Mouse (Mus musculus) forebrain, postnatal 0 days (tissue): Measurements from ENCODE around the gene Galm. TPM values are rescaled to one million over a fixed set of nuclear protein-coding genes. Genes with fewer than 3 reads are reported as not detected.
"Not testable (repeated sequence)": the region's sequence is repeated elsewhere in the genome, so short reads cannot be mapped to it uniquely, and the experiment has no call there.

Experiments
- ATAC-seq: fragments of 200-750 bp; cut with Nextera tagmentation; 2 replicates; pipeline ENCODE4 v1.8.0; 2017; ENCODE audit warnings: mild to moderate bottlenecking, moderate library complexity
- DNase-seq: peaks from one replicate; pipeline ENCODE4 v3.0.0-alpha.2; 2015
- H3K27ac ChIP-seq: fragments of 300-500 bp; sonication (generic); 2 replicates; pipeline ENCODE4 v1.5.1; 2014; ENCODE audit warnings: low read depth, mild to moderate bottlenecking, antibody characterized with exemption, low read length, moderate library complexity, mixed read lengths
- H3K27me3 ChIP-seq: fragments of 300-500 bp; sonication (generic); 2 replicates; pipeline ENCODE4 v1.6.1; 2014; ENCODE audit warnings: mild to moderate bottlenecking, low read length, mixed read lengths; ENCODE audit not compliant: insufficient read depth
- H3K36me3 ChIP-seq: fragments of 300-500 bp; sonication (generic); 2 replicates; pipeline ENCODE4 v1.6.1; 2014; ENCODE audit warnings: mild to moderate bottlenecking, moderate library complexity; ENCODE audit not compliant: insufficient read depth
- H3K4me1 ChIP-seq: fragments of 300-500 bp; sonication (generic); 2 replicates; pipeline ENCODE4 v1.6.1; 2014; ENCODE audit warnings: antibody characterized with exemption; ENCODE audit not compliant: insufficient read depth
- H3K4me2 ChIP-seq: fragments of 300-500 bp; sonication (generic); 2 replicates; pipeline ENCODE4 v1.6.1; 2014; ENCODE audit warnings: low read depth, mild to moderate bottlenecking, moderate library complexity
- H3K4me3 ChIP-seq: fragments of 300-500 bp; sonication (generic); 2 replicates; pipeline ENCODE4 v1.5.1; 2014; ENCODE audit warnings: low read depth, low read length, mixed read lengths
- H3K9ac ChIP-seq: fragments of 300-500 bp; sonication (generic); 2 replicates; pipeline ENCODE4 v1.6.1; 2014; ENCODE audit warnings: mild to moderate bottlenecking
- H3K9me3 ChIP-seq: fragments of 300-500 bp; sonication (generic); 2 replicates; pipeline ENCODE4 v1.6.1; 2016; ENCODE audit warnings: low read length
- CTCF ChIP-seq: sonication (generic); IDR thresholded peaks from 2 replicates; pipeline ENCODE4 v1.5.1; 2016; ENCODE audit warnings: antibody characterized with exemption, control low read depth, low read depth
- WGBS: fragments of 180-500 bp; shearing (Covaris S2); extraction: QIAGEN DNeasy Blood & Tissue Kit; methylation state at CpG from one replicate; pipeline ENCODE4 v1.1.7; 2014; 5-methylcytosine and 5-hydroxymethylcytosine counted together
- polyA plus RNA-seq: library from polyadenylated mRNA; unstranded; fragments of >200 nt; fragmentation: Nextera tagmentation; extraction: Ambion mirVana; gene quantifications from 2 replicates; pipeline ENCODE4 v1.2.1, GENCODE M21; 2015
- total RNA-seq: library from RNA; depleted of rRNA; stranded (reverse); fragments of >200 nt; gene quantifications from 2 replicates; pipeline ENCODE4 v1.2.3, GENCODE M21; 2014

The Galm gene
- total and polyA plus RNA-seq, 2 experiments from 2014 or later: 1.7 to 2.0 TPM

DNA sequence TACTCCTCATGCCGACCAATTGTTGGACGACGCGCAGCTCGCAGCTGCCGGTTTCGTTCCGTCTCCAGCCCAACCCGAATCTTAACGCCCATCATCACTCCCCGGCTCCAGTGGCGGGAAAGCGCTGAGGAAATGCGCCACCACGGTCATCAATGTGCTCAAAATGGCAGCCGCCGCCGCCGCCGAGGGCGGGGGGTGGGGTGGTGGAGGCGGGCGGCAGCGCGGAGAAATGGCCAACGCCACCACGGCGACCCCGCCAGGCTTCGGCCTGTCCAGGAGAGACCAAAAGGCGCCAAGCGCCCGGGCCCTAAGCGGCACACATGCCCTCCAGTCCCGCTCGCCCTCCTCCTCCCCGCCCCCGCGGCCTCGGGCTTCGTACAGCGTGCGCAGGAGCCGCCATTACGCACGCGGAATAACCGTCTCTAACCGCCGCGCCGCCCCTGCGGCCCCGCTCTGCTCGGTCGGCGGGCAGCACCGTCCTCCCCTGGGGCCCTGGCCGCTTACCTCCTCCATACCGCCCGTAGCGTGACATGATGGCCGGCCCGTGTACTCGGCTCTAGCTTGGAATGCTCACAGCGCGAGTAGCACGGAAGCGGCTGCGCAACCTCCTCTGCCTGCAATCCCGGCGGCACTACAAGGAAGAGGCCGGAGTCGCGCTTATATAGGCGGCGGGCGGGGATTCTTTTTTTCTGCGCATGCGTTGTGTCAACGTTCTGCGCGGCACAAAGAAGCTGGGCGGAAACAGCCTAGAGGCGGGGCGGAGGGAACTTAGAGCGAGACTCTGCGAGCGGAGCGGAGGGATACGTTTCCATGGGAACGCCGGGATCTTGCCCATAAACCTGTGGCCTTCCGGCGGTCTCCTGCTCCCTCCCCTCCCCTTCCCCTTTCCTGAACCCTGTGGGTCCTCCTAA lies 79.7 kb downstream of the Galm start, which contains the start of the genes Srsf7 and Ttc39d:
TSS of gene Srsf7 (minus strand) at position 637 of the 911 bp plus-strand sequence.
TSS of gene Ttc39d (plus strand) at position 790 of the 911 bp plus-strand sequence.
- peak; percentile 91 for ATAC-seq
- Histone ChIP-seq H3K4me3 (peak within 1 kb of the TSS; percentile 88), H3K27ac (peak within 1 kb of the TSS; percentile 99), H3K4me2 (peak within 1 kb of the TSS; percentile 72), H3K9me3 (no peaks in the 10 kb centered on the region), H3K36me3 (peaks cover 16% of the 10 kb centered on the region), H3K9ac (peak within 1 kb of the TSS; percentile 99), H3K4me1 (peaks cover 3% of the 10 kb centered on the region; the same call in 1 of the 2 replicates), H3K27me3 (no peaks in the 10 kb centered on the region)
- TF ChIP-seq CTCF: 0 out of 2 replicates have a peak, but pooled peaks have one; percentile 24
- peak; percentile 99 for DNase-seq
- WGBS: 3% methylated on average over 82 of the region's 95 CpGs

GRCm38 (mm10) chr17:80213998-80214397 lies 86.7 kb downstream of the Galm start:
- not testable (repeated sequence) for H3K4me1 ChIP-seq, H3K9ac ChIP-seq, H3K4me3 ChIP-seq, H3K9me3 ChIP-seq, H3K36me3 ChIP-seq, DNase-seq, H3K27ac ChIP-seq, H3K27me3 ChIP-seq, H3K4me2 ChIP-seq, ATAC-seq
- WGBS: 84% methylated on average over 4 of the region's 4 CpGs

DNA sequence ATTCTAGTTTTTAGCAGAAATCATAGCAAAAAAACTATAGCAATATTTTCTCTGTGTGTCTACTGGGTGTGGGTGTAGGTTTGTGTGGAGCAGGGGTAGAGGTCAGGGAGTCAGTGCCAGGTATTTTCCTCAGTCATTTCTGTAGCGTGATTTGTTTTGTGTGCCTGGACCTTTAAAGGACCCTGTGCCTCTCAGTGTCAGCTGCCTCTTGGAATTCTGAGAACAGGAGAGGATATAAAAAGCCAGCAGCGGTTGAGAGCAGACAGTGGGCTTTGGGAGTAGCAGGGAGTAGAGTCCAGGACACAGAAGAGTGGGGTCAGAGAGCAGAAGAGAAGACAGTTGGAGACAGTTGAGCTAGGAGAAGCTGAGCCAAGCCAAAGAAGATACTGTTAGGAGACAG lies 92.9 kb downstream of the Galm start:
- ATAC-seq: no peak
- 78% methylated on average over 2 of the region's 2 CpGs for WGBS

GRCm38 (mm10) chr17:80221202-80221601 lies 93.9 kb downstream of the Galm start:
- no peak overlapping the region for H3K4me3 ChIP-seq
- no peaks in the 10 kb centered on the region for H3K4me1 ChIP-seq
- WGBS: 65% methylated on average over 9 of the region's 9 CpGs
- ATAC-seq (no peak), DNase-seq (no peak)
- no peak overlapping the region for H3K4me2 ChIP-seq
- H3K9ac ChIP-seq: no peak overlapping the region
- no peaks in the 10 kb centered on the region for H3K36me3 ChIP-seq
- H3K9me3 ChIP-seq: no peaks in the 10 kb centered on the region
- no peak overlapping the region for H3K27ac ChIP-seq
- no peaks in the 10 kb centered on the region for H3K27me3 ChIP-seq
- TF ChIP-seq CTCF: no peak

More for the DNA sequence above, 92.9 kb downstream of the Galm start:
- Histone ChIP-seq H3K27ac (no peak overlapping the region), H3K4me3 (no peak overlapping the region), H3K9me3 (no peaks in the 10 kb centered on the region), H3K36me3 (no peaks in the 10 kb centered on the region), H3K4me1 (no peaks in the 10 kb centered on the region), H3K27me3 (no peaks in the 10 kb centered on the region), H3K4me2 (no peak overlapping the region), H3K9ac (no peak overlapping the region)
- TF ChIP-seq CTCF: no peak
- no peak for DNase-seq

- H3K9me3 ChIP-seq: no peaks in the 10 kb centered on the region
- TF ChIP-seq CTCF: peak; percentile 48
- H3K27ac ChIP-seq: no peak overlapping the region
- no peak overlapping the region for H3K9ac ChIP-seq
- DNase-seq (no peak), ATAC-seq (no peak)
- no peak overlapping the region for H3K4me3 ChIP-seq
- H3K4me1 ChIP-seq: no peaks in the 10 kb centered on the region
- no peaks in the 10 kb centered on the region for H3K27me3 ChIP-seq
- WGBS: 75% methylated on average over 3 of the region's 3 CpGs
- H3K4me2 ChIP-seq: no peak overlapping the region
- no peaks in the 10 kb centered on the region for H3K36me3 ChIP-seq
Observed at GRCm38 (mm10) chr17:80221890-80222628, 94.8 kb downstream of the Galm start.

DNA sequence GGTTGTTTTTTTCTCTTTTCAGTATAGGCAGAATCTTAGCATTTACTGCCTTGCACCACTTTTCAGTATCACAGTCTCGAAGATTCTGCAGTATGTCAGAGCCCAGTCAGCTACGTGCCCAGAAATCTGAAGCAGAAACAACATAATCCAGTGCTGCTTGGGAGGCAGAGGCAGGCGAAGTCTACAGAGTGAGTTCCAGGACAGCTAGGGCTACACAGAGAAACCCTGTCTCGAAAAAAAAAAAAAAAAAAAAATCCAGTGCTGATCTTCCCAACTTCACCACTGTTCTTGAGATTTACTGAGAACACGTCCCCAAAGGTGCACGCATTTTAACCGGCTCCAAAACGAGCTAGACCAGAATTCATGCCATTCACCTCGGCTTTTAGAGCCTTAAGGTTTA lies 96.6 kb downstream of the Galm start:
- ATAC-seq (peak; percentile 42), DNase-seq (no peak)
- H3K27me3 ChIP-seq: no peaks in the 10 kb centered on the region
- WGBS: 5% methylated on average over 9 of the region's 9 CpGs
- H3K4me3 ChIP-seq: peak overlapping the region; percentile 61
- peak overlapping the region; percentile 59 for H3K9ac ChIP-seq
- TF ChIP-seq CTCF: no peak
- H3K4me1 ChIP-seq: no peaks in the 10 kb centered on the region
- no peaks in the 10 kb centered on the region for H3K9me3 ChIP-seq
- peak overlapping the region; percentile 86 for H3K27ac ChIP-seq
- peaks cover 2% of the 10 kb centered on the region; the same call in 1 of the 2 replicates for H3K36me3 ChIP-seq
- H3K4me2 ChIP-seq: peak overlapping the region; percentile 71
